Mouse (Mus musculus): ENCODE measurements around the gene Btbd9.

The Btbd9 gene

GRCm38 (mm10) chr17:30438786-30439185 lies 137.5 kb downstream of the Btbd9 start:
- POLR2A ChIA-PET = interaction anchor here in 2 of 4 experiments (0.5 to 1.4 kb wide), 10 partner anchors 11 to 439 kb away, joined by 3 to 5 read pairs (median 4); no protein-coding TSS in a partner anchor
- CTCF ChIA-PET = no interaction called here

GRCm38 (mm10) chr17:30436021-30436461 lies 140.2 kb downstream of the Btbd9 start:
- CTCF ChIA-PET = interaction anchor here in 2 of 4 experiments (0.5 to 1.3 kb wide), 3 partner anchors 19 to 565 kb away, joined by 3 to 5 read pairs (median 3); no protein-coding TSS in a partner anchor
- POLR2A ChIA-PET = interaction anchor here in 2 of 4 experiments (0.8 to 3.7 kb wide), 7 partner anchors 10 to 252 kb away, joined by 3 to 9 read pairs (median 3); no protein-coding TSS in a partner anchor

- ChIA-PET CTCF (interaction anchor here in 2 of 4 experiments (0.5 to 0.6 kb wide), 2 partner anchors 515 to 565 kb away, joined by 3 to 5 read pairs; no protein-coding TSS in a partner anchor), POLR2A (interaction anchor here in 2 of 4 experiments (1.3 to 3.7 kb wide), 5 partner anchors 11 to 253 kb away, joined by 3 to 9 read pairs (median 4); no protein-coding TSS in a partner anchor)
Observed at GRCm38 (mm10) chr17:30435478-30435877, 140.8 kb downstream of the Btbd9 start.

GRCm38 (mm10) chr17:30432094-30432493 lies 144.2 kb downstream of the Btbd9 start:
- ChIA-PET CTCF (no interaction called here), POLR2A (no interaction called here)

GRCm38 (mm10) chr17:30430961-30431640 lies 145.2 kb downstream of the Btbd9 start:
- ChIA-PET POLR2A (no interaction called here), CTCF (no interaction called here)

DNA sequence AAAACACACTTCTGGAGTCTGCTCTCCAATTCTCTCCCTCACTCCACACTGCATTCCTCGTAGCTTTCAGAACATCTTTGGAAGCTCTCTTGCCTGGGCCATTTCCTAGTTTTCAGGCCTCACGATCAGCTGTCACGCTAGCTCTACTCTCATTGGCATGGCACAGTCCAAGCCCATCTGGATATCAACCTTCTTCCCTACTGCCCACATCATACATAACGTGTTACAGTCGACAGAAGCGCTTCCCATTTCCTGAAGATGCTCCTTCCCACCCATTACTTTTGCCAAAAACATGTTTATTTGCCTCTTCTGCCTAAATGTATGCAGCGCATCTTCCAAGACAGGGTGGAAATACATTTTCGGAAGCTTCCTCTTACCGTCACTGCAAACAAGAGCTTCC lies 147.6 kb downstream of the Btbd9 start:
- ChIA-PET POLR2A (interaction anchor here in 1 of 4 experiments (0.8 to 0.9 kb wide), 3 partner anchors 8 to 84 kb away, joined by 3 to 4 read pairs (median 3); no protein-coding TSS in a partner anchor), CTCF (no interaction called here)

- ChIA-PET POLR2A (interaction anchor here in 2 of 4 experiments (1.2 to 1.6 kb wide), 4 partner anchors 8 to 16 kb away, joined by 4 to 5 read pairs (median 4); no protein-coding TSS in a partner anchor), CTCF (interaction anchor here in 2 of 4 experiments (0.5 to 0.6 kb wide), 3 partner anchors 54 to 894 kb away, joined by 3 to 4 read pairs (median 3); no protein-coding TSS in a partner anchor)
Observed at GRCm38 (mm10) chr17:30423256-30423852, 152.9 kb downstream of the Btbd9 start.

DNA sequence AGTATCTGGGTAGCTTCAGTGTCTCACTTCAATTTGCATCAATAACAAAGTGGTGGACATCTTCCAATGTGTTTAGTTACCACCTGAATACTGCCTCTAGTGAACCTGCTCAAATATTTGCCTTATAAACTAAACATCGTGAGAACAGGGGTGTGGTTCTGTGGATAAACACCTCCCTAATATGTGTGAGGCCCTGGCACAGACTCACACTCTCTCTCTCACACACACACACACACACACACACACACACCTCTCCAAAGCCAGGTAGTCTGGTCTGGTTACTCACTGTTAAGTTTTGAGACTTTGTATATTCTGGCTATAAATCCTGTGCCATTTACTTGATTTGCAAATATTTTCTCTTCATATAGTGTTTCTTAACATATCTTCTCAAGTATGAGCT lies 154.0 kb downstream of the Btbd9 start:
- ChIA-PET POLR2A (interaction anchor here in 3 of 4 experiments (0.8 to 1.6 kb wide), 3 partner anchors 10 to 311 kb away, joined by 3 to 5 read pairs (median 4); no protein-coding TSS in a partner anchor), CTCF (interaction anchor here in 2 of 4 experiments (0.6 kb wide), 2 partner anchors 32 to 1675 kb away, joined by 4 to 5 read pairs; no protein-coding TSS in a partner anchor)

DNA sequence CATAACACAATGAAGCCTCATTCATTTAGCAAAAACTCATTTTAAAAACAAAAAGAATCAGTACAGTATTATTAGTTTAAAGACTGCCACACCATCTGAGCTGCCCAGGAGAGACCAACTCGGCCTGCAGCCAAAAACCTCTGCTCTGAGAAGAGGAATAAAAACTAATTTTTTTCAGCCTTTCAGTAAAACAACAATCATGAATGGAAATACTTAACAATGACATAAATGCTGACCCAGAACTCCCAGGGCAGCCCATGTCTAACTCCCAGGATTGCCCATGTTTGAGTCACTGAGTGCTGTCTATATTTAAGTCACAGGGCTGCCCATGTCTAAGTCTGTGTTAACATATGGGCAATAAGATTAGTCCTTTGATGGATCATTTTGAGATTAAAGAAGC lies 155.0 kb downstream of the Btbd9 start:
- POLR2A ChIA-PET = no interaction called here

GRCm38 (mm10) chr17:30419494-30419893 lies 156.8 kb downstream of the Btbd9 start:
- CTCF ChIA-PET = interaction anchor here in 2 of 4 experiments (0.6 to 1.1 kb wide), 2 partner anchors 12 to 531 kb away, joined by 3 to 4 read pairs; no protein-coding TSS in a partner anchor
- POLR2A ChIA-PET = interaction anchor here in 2 of 4 experiments (0.7 to 1.0 kb wide), 2 partner anchors 11 to 42 kb away, joined by 3 to 4 read pairs; no protein-coding TSS in a partner anchor

More for the DNA sequence above, 155.0 kb downstream of the Btbd9 start:
- CTCF ChIA-PET = interaction anchor here in 1 of 4 experiments (0.5 kb wide), 1 partner anchor 453 kb away, joined by 3 read pairs; no protein-coding TSS in a partner anchor

DNA sequence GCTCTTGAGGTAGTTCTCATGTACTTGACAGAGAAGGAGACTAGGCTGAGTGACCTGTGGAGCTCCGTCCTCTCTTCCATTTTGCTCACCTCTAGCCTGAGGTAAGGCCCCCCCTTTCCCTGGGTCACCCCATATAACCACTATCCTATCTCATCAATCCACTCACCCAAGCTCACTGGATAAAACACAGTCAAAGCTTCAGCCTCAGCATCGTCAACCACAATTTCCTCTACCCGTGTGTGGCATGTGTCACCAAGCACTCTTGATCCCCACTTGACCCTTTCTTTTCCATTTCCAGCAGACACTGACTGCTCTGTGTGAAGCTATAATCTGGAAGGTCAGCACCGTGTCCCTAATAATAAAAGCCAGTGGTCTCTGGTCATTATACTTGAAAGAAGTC lies 157.8 kb downstream of the Btbd9 start:
- ChIA-PET CTCF (interaction anchor here in 2 of 4 experiments (0.6 to 1.1 kb wide), 2 partner anchors 11 to 431 kb away, joined by 3 to 9 read pairs; no protein-coding TSS in a partner anchor), POLR2A (no interaction called here)

DNA sequence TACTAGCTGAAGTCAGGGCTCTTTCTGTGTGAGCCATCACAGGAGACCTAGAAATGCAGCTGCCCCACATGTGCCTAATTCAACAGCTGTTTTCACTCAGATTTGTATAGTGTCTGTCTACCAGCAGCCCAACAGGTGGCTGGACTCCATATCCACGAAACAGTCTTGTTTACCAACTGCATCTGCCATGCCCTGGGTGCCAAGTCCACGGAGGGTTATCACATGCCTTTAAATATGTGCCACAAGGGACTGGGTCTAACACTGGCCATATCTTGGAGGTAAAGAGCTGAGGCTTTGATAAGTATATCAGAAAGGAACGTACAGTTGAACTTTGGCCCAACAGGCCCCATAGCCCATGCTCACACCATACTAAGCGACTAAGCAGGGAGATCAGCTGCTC lies 159.2 kb downstream of the Btbd9 start:
- CTCF ChIA-PET = interaction anchor here in 1 of 4 experiments (0.9 kb wide), 1 partner anchor 521 kb away, joined by 4 read pairs; no protein-coding TSS in a partner anchor
- POLR2A ChIA-PET = interaction anchor here in 2 of 4 experiments (0.7 to 0.9 kb wide), 2 partner anchors 255 to 294 kb away, joined by 4 to 5 read pairs; no protein-coding TSS in a partner anchor

- ChIA-PET CTCF (no interaction called here), POLR2A (no interaction called here)
Observed at GRCm38 (mm10) chr17:30415693-30416092, 160.6 kb downstream of the Btbd9 start.

DNA sequence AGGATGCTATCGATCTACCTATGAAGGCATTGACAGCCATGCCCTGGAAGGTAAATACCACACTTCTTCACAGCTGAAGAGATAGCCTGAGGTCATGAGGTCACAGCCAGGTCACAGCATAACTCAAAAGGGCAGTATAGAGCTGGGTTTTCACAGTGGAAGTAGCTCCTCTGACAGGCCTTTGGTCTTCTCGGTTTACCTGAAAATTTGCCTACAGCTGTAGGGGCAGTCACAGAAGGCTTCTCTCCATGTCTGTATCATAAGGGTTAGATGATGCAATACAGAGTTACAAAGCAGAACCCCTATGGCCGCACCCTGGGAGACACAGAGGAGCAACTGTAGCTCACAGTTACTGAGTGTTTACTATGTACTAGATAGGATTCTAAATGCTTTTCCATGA lies 163.3 kb downstream of the Btbd9 start:
- ChIA-PET POLR2A (interaction anchor here in 2 of 4 experiments (0.6 to 1.6 kb wide), 3 partner anchors 10 to 156 kb away, joined by 3 to 4 read pairs (median 3); no protein-coding TSS in a partner anchor), CTCF (interaction anchor here in 1 of 4 experiments (0.6 kb wide), 1 partner anchor 628 kb away, joined by 3 read pairs; no protein-coding TSS in a partner anchor)

GRCm38 (mm10) chr17:30406002-30406401 lies 170.3 kb downstream of the Btbd9 start:
- ChIA-PET POLR2A (no interaction called here), CTCF (no interaction called here)

DNA sequence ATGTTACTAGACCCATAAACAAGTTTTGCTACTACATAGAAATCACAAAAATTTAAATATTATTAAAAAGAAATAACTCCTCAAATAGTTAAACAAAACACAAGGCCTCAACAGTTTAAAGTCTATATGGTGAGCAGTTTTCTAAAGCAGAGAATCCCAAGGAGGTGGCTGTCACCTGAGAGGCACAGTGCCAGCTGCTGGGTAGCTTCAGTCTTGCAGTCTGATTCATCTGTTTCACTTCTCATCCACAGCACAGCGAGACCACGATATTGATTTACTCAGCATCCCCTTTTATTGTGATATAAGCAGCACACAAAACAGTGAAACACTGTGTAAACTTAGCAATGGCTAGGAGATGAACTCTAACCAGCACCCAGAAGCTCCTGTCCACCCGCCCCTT lies 173.4 kb downstream of the Btbd9 start:
- POLR2A ChIA-PET = interaction anchor here in 1 of 4 experiments (0.9 to 2.1 kb wide), 2 partner anchors 8 to 174 kb away, joined by 3 to 7 read pairs; no protein-coding TSS in a partner anchor
- CTCF ChIA-PET = interaction anchor here in 3 of 4 experiments (0.6 to 1.2 kb wide), 3 partner anchors 14 to 397 kb away, joined by 4 to 5 read pairs (median 4); no protein-coding TSS in a partner anchor

DNA sequence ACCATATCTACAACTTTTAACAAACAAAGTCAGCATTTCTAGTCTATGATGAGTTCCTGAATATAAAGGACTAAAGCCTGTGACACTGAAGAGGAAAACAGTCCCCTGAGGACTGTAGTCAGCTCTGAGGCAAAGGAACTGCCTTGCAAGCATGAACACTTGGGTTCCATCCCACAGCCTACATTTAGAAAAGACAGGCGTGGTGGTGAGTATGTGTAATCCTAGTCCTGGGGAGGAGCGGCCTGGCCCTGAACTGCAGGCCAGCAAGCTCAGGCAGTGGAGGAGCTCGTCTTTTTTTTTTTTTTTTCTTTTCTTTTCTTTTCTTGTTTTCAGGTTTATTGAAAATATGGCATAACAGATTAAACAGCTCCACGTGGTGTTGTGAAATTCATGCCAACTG lies 181.0 kb downstream of the Btbd9 start:
- ChIA-PET CTCF (interaction anchor here in 2 of 4 experiments (0.6 to 1.0 kb wide), 2 partner anchors 91 to 343 kb away, joined by 5 to 7 read pairs; no protein-coding TSS in a partner anchor), POLR2A (interaction anchor here in 2 of 4 experiments (0.5 to 1.7 kb wide), 6 partner anchors 9 to 676 kb away, joined by 3 to 7 read pairs (median 3); no protein-coding TSS in a partner anchor)

DNA sequence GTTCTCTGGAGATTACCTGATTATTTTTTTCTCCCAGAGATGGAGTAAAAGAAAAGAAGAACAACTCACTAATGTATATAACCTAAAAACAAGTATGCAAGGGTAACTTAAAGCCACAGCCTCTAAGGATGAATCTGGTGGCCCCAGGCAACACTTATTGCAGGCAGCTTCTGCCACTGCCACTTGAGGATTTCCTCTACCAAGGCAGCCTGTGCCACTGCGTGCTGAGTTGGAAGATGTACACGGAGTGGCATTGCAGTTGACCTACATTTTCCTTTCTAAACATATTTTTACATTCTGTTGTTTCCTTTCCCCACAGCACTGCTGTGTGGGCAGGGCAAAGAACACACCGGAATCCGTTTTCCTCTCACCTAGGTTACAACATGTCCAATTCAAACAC lies 184.3 kb downstream of the Btbd9 start:
- CTCF ChIA-PET = no interaction called here
- POLR2A ChIA-PET = interaction anchor here in 1 of 4 experiments (0.9 kb wide), 1 partner anchor 16 kb away, joined by 3 read pairs; no protein-coding TSS in a partner anchor

DNA sequence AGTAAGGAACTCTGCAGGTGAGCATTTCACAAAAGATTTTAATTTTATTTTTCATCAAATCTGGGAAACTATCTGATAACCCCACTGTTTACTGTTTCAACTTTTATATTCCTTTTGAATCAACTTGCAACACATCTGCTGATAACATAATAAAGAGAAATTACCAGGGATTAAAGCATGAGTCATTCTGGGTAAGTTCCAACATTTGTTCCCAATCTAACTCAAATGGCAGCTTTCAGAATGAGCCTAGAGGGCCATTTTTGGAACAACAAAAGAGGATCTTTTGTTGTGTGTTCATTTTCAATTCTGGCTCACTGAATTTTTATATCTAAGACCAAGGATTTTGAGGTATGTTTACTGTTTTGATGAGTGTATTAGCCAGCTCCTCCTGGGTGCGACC lies 185.1 kb downstream of the Btbd9 start:
- CTCF ChIA-PET = no interaction called here
- POLR2A ChIA-PET = interaction anchor here in 1 of 4 experiments (0.8 kb wide), 1 partner anchor 9 kb away, joined by 3 read pairs; no protein-coding TSS in a partner anchor

All from embryonic stem cell, embryonic (primary cell).